Mouse (Mus musculus): Measurements from ENCODE around the gene Nup62. TPM values are rescaled to one million over a fixed set of nuclear protein-coding genes. Genes with fewer than 3 reads are reported as not detected.

The Nup62 gene
- polyA plus RNA-seq, 1 experiment from 2014 or later, result 57.6 TPM

DNA sequence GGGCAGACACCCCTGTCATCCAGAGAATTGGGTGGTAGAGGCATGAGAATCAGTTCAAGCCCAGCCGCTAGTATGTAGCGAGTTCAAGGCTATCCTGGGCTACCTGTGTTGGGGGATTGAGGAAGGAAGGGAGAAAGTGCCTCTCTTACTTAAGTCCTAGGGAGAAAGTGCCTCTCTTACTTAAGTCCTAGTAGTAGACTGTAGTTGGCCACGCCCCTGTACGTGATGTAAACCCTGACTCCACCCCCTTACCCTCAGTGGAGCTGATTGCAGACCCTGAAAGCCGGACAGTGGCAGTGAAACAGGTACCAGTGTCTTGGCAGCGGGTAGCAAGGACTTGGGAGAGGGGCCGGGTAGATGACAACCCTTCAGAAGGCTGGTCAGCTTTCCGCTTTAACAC is 42.0 kb downstream of the Nup62 start:
- no peak for TF ChIP-seq CTCF (IDR thresholded peaks at IDR 0.05; ENCODE audit: low read depth)
- Histone ChIP-seq H3K27me3 (ENCODE audit: insufficient read depth, low read length) (no peaks in the 10 kb centered on the region), H3K4me2 (ENCODE audit: low read length) (peak overlapping the region; percentile 92), H3K4me3 (replicated peaks; ENCODE audit: low read depth, low read length) (peak overlapping the region; percentile 73), H3K36me3 (ENCODE audit: insufficient read depth, low read length) (peaks cover 10% of the 10 kb centered on the region), H3K9me3 (replicated peaks; ENCODE audit: low read length) (no peaks in the 10 kb centered on the region), H3K27ac (peak overlapping the region; percentile 92), H3K9ac (ENCODE audit: low read depth, low read length) (peak overlapping the region; percentile 82), H3K4me1 (replicated peaks; ENCODE audit: insufficient read depth, low read length) (peaks cover 28% of the 10 kb centered on the region)
- ATAC-seq (replicated peaks; ENCODE audit: low FRiP score, low read depth), result no peak
- DNase-seq (ENCODE audit: low spot score), result peak; percentile 76
- 34% methylated on average over 8 of the region's 8 CpGs for WGBS

GRCm38 (mm10) chr7:44859896-44860295 is 44.0 kb downstream of the Nup62 start:
- DNase-seq (ENCODE audit: low spot score) (no peak), ATAC-seq (replicated peaks; ENCODE audit: low FRiP score, low read depth) (no peak)
- Histone ChIP-seq H3K36me3 (ENCODE audit: insufficient read depth, low read length) (peaks cover 27% of the 10 kb centered on the region), H3K9me3 (replicated peaks; ENCODE audit: low read length) (no peaks in the 10 kb centered on the region), H3K4me3 (replicated peaks; ENCODE audit: low read depth, low read length) (no peak overlapping the region), H3K27ac (no peak overlapping the region), H3K4me1 (replicated peaks; ENCODE audit: insufficient read depth, low read length) (peaks cover 18% of the 10 kb centered on the region), H3K9ac (ENCODE audit: low read depth, low read length) (no peak overlapping the region), H3K4me2 (ENCODE audit: low read length) (no peak overlapping the region), H3K27me3 (ENCODE audit: insufficient read depth, low read length) (no peaks in the 10 kb centered on the region)
- no peak for TF ChIP-seq CTCF (IDR thresholded peaks at IDR 0.05; ENCODE audit: low read depth)
- 90% methylated on average over 11 of the region's 11 CpGs for WGBS

DNA sequence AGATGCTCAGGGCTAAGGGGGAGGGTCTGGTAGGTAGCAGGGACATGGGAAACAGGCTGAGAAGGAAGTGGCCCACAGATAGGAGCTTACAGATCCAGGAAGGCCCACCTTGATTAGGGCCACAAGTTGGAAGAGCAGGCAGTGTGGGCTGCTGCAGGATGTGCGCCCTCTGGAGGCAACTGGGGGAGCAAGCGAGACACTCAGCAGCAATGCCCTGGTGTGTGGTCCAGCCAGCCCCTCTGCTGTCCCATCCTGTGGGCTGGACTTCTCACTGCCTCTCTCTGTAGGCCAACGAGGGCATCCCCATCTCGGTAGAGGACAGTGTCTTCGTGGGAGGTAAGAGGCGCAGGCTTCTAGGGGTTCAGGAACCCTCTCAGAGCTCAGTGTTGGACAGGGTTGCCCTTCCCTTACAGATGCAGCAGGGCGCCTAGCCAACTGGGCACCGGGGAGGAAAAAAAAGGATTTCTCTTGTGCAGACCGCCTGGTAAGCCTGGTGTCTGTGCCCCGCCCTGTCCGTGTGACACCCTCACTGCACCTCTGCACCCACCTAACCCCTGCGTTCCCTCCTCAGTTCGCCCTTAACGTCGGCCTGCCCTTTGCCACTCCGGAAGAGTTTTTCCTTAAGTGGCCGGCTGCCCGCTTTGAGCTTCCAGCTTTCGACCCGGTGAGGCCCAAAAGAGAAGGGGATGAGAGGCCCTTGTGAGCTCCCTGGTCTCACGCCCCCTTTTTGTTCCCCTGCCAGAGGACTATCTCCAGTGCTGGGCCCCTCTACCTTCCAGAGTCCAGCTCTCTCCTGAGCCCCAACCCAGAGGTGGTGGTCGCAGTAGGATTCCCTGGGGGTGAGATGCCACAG is 44.9 kb downstream of the Nup62 start:
- H3K4me3 ChIP-seq (replicated peaks; ENCODE audit: low read depth, low read length), result no peak overlapping the region
- H3K4me2 ChIP-seq (ENCODE audit: low read length), result no peak overlapping the region
- TF ChIP-seq CTCF (IDR thresholded peaks at IDR 0.05; ENCODE audit: low read depth), result peak; percentile 88
- H3K27ac ChIP-seq, result peak overlapping the region; percentile 56
- H3K9ac ChIP-seq (ENCODE audit: low read depth, low read length), result no peak overlapping the region
- peaks cover 36% of the 10 kb centered on the region for H3K36me3 ChIP-seq (ENCODE audit: insufficient read depth, low read length)
- H3K9me3 ChIP-seq (replicated peaks; ENCODE audit: low read length), result no peaks in the 10 kb centered on the region
- 53% methylated on average over 22 of the region's 22 CpGs for WGBS
- peak; percentile 36; the same call in 1 of the 2 replicates for ATAC-seq (replicated peaks; ENCODE audit: low FRiP score, low read depth)
- H3K4me1 ChIP-seq (replicated peaks; ENCODE audit: insufficient read depth, low read length), result peaks cover 14% of the 10 kb centered on the region
- H3K27me3 ChIP-seq (ENCODE audit: insufficient read depth, low read length), result no peaks in the 10 kb centered on the region
- peak; percentile 90 for DNase-seq (ENCODE audit: low spot score)

DNA sequence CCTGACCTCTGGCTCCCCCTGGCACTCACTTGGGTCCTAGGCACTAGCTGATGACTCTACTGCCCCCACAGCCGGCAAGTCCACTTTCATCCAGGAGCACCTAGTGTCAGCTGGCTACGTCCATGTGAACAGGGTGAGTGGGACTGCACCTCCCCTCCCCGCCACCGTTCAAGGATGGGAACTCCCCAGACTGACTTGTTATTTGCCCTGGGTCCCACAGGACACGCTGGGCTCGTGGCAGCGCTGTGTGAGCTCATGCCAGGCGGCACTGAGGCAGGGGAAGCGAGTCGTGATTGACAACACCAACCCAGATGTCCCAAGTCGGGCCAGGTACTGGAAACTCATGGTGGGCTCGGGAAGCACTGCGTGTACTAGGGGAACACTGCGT is 45.5 kb downstream of the Nup62 start:
- no peak for TF ChIP-seq CTCF (IDR thresholded peaks at IDR 0.05; ENCODE audit: low read depth)
- Histone ChIP-seq H3K4me2 (ENCODE audit: low read length) (no peak overlapping the region), H3K27me3 (ENCODE audit: insufficient read depth, low read length) (no peaks in the 10 kb centered on the region), H3K9ac (ENCODE audit: low read depth, low read length) (no peak overlapping the region), H3K27ac (peak overlapping the region; percentile 56), H3K36me3 (ENCODE audit: insufficient read depth, low read length) (peaks cover 38% of the 10 kb centered on the region), H3K4me1 (replicated peaks; ENCODE audit: insufficient read depth, low read length) (peaks cover 18% of the 10 kb centered on the region), H3K4me3 (replicated peaks; ENCODE audit: low read depth, low read length) (no peak overlapping the region), H3K9me3 (replicated peaks; ENCODE audit: low read length) (no peaks in the 10 kb centered on the region)
- no peak for DNase-seq (ENCODE audit: low spot score)
- no peak for ATAC-seq (replicated peaks; ENCODE audit: low FRiP score, low read depth)
- WGBS, result 76% methylated on average over 14 of the region's 14 CpGs

GRCm38 (mm10) chr7:44862434-44862833 is 46.5 kb downstream of the Nup62 start:
- H3K27ac ChIP-seq, result no peak overlapping the region
- H3K4me3 ChIP-seq (replicated peaks; ENCODE audit: low read depth, low read length), result no peak overlapping the region
- H3K4me1 ChIP-seq (replicated peaks; ENCODE audit: insufficient read depth, low read length), result peaks cover 28% of the 10 kb centered on the region
- H3K9ac ChIP-seq (ENCODE audit: low read depth, low read length), result no peak overlapping the region
- no peak for DNase-seq (ENCODE audit: low spot score)
- H3K9me3 ChIP-seq (replicated peaks; ENCODE audit: low read length), result no peaks in the 10 kb centered on the region
- no peak for TF ChIP-seq CTCF (IDR thresholded peaks at IDR 0.05; ENCODE audit: low read depth)
- no peaks in the 10 kb centered on the region for H3K27me3 ChIP-seq (ENCODE audit: insufficient read depth, low read length)
- no peak overlapping the region for H3K4me2 ChIP-seq (ENCODE audit: low read length)
- WGBS, result 74% methylated on average over 8 of the region's 8 CpGs
- ATAC-seq (replicated peaks; ENCODE audit: low FRiP score, low read depth), result no peak
- H3K36me3 ChIP-seq (ENCODE audit: insufficient read depth, low read length), result peaks cover 38% of the 10 kb centered on the region

DNA sequence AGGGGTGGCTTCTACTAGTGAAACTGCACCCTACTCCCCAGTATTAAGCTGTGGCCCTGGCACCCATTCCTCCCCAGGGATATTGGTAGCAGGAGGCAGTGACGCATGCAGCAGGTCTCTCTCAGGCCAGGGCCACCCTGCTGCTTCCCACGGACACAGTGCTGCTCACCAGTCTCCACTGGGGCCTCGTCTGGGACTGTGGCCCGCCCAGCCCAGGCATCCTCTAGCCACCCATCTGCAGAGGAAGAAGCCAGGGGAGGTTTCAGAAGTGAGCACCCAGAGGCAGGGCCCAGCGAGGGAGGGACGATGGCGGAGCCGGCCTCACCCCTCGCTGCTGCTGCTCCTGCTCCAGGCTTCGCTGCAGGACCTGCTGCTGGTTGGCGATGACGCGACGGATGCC is 47.3 kb downstream of the Nup62 start:
- no peak for DNase-seq (ENCODE audit: low spot score)
- H3K36me3 ChIP-seq (ENCODE audit: insufficient read depth, low read length), result peaks cover 38% of the 10 kb centered on the region

More for the DNA sequence above, 47.3 kb downstream of the Nup62 start:
- WGBS, result 89% methylated on average over 14 of the region's 14 CpGs
- no peak overlapping the region for H3K4me2 ChIP-seq (ENCODE audit: low read length)
- no peak for TF ChIP-seq CTCF (IDR thresholded peaks at IDR 0.05; ENCODE audit: low read depth)
- no peak overlapping the region for H3K4me3 ChIP-seq (replicated peaks; ENCODE audit: low read depth, low read length)
- H3K9me3 ChIP-seq (replicated peaks; ENCODE audit: low read length), result no peaks in the 10 kb centered on the region
- no peak overlapping the region for H3K9ac ChIP-seq (ENCODE audit: low read depth, low read length)
- no peaks in the 10 kb centered on the region for H3K27me3 ChIP-seq (ENCODE audit: insufficient read depth, low read length)
- ATAC-seq (replicated peaks; ENCODE audit: low FRiP score, low read depth), result no peak
- peaks cover 29% of the 10 kb centered on the region for H3K4me1 ChIP-seq (replicated peaks; ENCODE audit: insufficient read depth, low read length)
- no peak overlapping the region for H3K27ac ChIP-seq

All from kidney, postnatal 0 days (tissue).